Mouse (Mus musculus) retina, embryonic 14.5 days (tissue): ENCODE results near the gene Rdh16f1.
"Not testable (repeated sequence)": the region's sequence is repeated elsewhere in the genome, so short reads cannot be mapped to it uniquely, and the experiment has no call there.

Source experiments
- DNase-seq: peaks from one replicate; pipeline ENCODE4 v3.0.0-alpha.2; 2015; ENCODE audit warnings: low spot score

The Rdh16f1 gene

DNA sequence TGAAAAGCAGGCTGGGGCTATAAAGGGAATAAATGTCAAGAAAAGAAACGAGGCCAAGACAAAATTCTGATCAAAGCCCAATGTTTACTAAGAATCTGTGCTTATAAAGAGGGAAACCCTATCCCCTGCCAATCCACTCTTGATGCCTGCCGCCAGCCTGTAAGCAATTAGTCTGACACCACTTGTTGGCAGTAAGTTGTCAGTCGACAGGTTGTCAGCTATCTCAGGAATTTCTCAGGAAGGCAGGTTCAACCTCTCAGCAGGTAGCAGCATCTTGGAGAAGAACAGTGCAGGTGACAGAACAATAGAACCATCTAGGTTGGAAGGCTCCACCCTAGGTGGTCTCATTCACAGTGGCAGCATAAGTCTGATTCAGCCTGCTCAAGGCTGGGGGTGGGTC lies 69.5 kb downstream of the Rdh16f1 start:
- DNase-seq = no peak

DNA sequence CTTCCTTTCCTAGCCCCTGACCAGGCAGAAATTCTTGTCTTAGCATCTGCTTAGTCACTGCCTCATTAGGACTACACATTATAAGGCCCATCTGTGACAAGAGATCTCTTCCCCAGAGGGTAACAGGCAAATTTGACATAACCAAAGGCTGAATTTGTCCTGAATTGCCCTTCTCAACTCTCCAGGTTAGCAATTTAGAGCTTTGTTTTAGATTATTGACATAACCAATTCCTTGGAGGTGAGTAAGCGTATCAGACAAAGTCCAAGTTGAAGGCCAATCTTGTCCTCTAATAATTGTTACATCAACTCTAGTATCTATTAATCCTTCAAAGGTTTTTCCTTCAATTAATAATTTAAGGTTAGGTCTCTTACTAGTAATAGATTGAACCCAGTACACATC lies 74.6 kb downstream of the Rdh16f1 start:
- not testable (repeated sequence) for DNase-seq

DNA sequence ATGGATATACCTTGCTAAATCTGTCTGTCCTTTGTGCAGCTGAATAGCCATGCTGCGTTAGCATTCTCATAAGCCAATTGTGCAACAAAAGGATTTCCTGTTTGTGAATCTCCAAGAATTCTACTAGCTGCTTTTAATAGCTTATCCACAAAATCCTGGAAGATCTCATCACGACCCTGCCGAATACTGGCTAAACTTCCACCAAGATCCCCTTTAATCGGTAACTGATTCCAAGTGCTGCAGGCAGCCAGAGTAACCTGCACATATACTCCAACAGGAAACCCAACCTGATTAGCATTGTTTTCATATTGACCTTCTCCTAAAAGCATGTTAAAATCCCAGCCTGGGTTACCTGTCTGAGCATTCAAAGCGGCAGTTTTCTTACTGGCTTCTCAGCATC lies 75.7 kb downstream of the Rdh16f1 start:
- no peak for DNase-seq

GRCm38 (mm10) chr10:127837793-127838192 lies 78.2 kb downstream of the Rdh16f1 start:
- DNase-seq = not testable (repeated sequence)

GRCm38 (mm10) chr10:127838539-127838938 lies 79.0 kb downstream of the Rdh16f1 start:
- DNase-seq = no peak

DNA sequence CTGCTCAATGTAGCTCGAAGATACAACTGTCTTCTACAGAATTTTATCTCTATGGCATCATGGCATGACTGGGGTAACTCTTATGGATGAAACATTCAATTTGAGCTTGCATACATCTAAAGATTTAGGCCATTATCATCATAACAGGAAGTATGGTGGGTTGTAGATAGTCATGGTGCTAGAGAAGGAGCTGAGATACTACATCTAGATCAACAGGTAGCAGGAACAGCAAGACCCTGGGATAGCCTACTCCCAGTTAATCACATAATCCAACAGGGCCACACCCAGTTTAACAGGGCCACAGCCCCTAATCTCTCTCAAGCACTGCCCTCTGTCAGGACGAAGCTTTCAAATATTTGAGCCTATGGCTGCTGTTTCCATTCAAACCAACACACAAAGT lies 81.2 kb downstream of the Rdh16f1 start:
- no peak for DNase-seq
